Mouse (Mus musculus) myocyte (in vitro differentiated cells): ENCODE results near the gene Sstr2. TPM values are rescaled to one million over a fixed set of nuclear protein-coding genes. Genes with fewer than 3 reads are reported as not detected.
A peak's percentile ranks its signal among the peaks of the same experiment; 100 is the strongest.

Experiments
- H3K27me3 ChIP-seq: one replicate; pipeline ENCODE4 v1.6.1; 2011; ENCODE audit not compliant: control insufficient read depth, insufficient read depth, insufficient read length
- H3K36me3 ChIP-seq: one replicate; pipeline ENCODE4 v1.6.1; 2011; ENCODE audit not compliant: control insufficient read depth, insufficient read depth
- H3K4me2 ChIP-seq: one replicate; pipeline ENCODE4 v1.6.1; 2011; ENCODE audit warnings: low read depth, control low read depth
- H3K4me3 ChIP-seq: one replicate; pipeline ENCODE4 v1.5.1; 2011; ENCODE audit warnings: mild to moderate bottlenecking, control low read depth, moderate library complexity
- H3K79me2 ChIP-seq: one replicate; pipeline ENCODE4 v1.6.1; 2011; ENCODE audit not compliant: control insufficient read depth, insufficient read depth
- H3ac ChIP-seq: one replicate; pipeline ENCODE4 v1.6.1; 2011; ENCODE audit not compliant: control insufficient read depth, insufficient read length
- CEBPB ChIP-seq: IDR thresholded peaks from 2 replicates; pipeline ENCODE4 v1.6.1; 2011; ENCODE audit warnings: mild to moderate bottlenecking, moderate library complexity; ENCODE audit not compliant: poor library complexity, insufficient read depth, severe bottlenecking
- E2F4 ChIP-seq: IDR thresholded peaks from one replicate; pipeline ENCODE4 v1.6.1; 2011; ENCODE audit warnings: mild to moderate bottlenecking, control low read depth, moderate library complexity; ENCODE audit not compliant: insufficient read depth
- MAX ChIP-seq: IDR thresholded peaks from one replicate; pipeline ENCODE4 v1.6.1; 2011; ENCODE audit warnings: low read depth, mild to moderate bottlenecking, control low read depth
- MYOD1 ChIP-seq, 3 experiments: IDR thresholded peaks; one replicate each; pipeline ENCODE4 v1.6.1; 2011; ENCODE audit warnings: control low read depth in 2 of 3, low read depth in 2 of 3, mild to moderate bottlenecking in 2 of 3, moderate library complexity in 1 of 3; ENCODE audit not compliant: insufficient read length in 2 of 3, control insufficient read depth in 1 of 3
- MYOG ChIP-seq, 3 experiments: IDR thresholded peaks; one replicate each; pipeline ENCODE4 v1.6.1; 2011; ENCODE audit warnings: control low read depth in 2 of 3, low read depth in 2 of 3, mild to moderate bottlenecking in 2 of 3; ENCODE audit not compliant: insufficient read length in 2 of 3, control insufficient read depth in 1 of 3, insufficient read depth in 1 of 3
- POLR2A ChIP-seq: IDR thresholded peaks from one replicate; pipeline ENCODE4 v1.6.1; 2011; ENCODE audit warnings: low read depth, mild to moderate bottlenecking, control low read depth, moderate library complexity; ENCODE audit not compliant: insufficient read length
- POLR2AphosphoS2 ChIP-seq: IDR thresholded peaks from one replicate; pipeline ENCODE4 v1.6.1; 2011; ENCODE audit warnings: low read depth, control low read depth; ENCODE audit not compliant: insufficient read length
- REST ChIP-seq: IDR thresholded peaks from one replicate; pipeline ENCODE4 v1.6.1; 2011; ENCODE audit warnings: mild to moderate bottlenecking, control low read depth, moderate library complexity; ENCODE audit not compliant: insufficient read depth, insufficient read length
- SRF ChIP-seq: IDR thresholded peaks from one replicate; pipeline ENCODE4 v1.6.1; 2011; ENCODE audit warnings: low read depth; ENCODE audit not compliant: control insufficient read depth, insufficient read length
- TCF12 ChIP-seq: IDR thresholded peaks from one replicate; pipeline ENCODE4 v1.6.1; 2011; ENCODE audit warnings: mild to moderate bottlenecking, control low read depth; ENCODE audit not compliant: poor library complexity, insufficient read depth, severe bottlenecking
- TCF3 ChIP-seq: IDR thresholded peaks from one replicate; pipeline ENCODE4 v1.6.1; 2011; ENCODE audit warnings: low read depth, control low read depth; ENCODE audit not compliant: insufficient read length
- USF1 ChIP-seq: IDR thresholded peaks from one replicate; pipeline ENCODE4 v1.6.1; 2011; ENCODE audit warnings: low read depth, mild to moderate bottlenecking, control low read depth, moderate library complexity
- polyA plus RNA-seq: library from polyadenylated mRNA; unstranded; fragments of >200 nt; fragmentation: generic; extraction: Trizol; gene quantifications from one replicate; pipeline ENCODE4 v1.2.1, GENCODE M21; 2012; ENCODE audit warnings: missing spikeins

Sstr2 gene
- polyA plus RNA-seq, 1 experiment, result 5.3 TPM

- TF ChIP-seq TCF12, result no peak
- TF ChIP-seq CEBPB, result no peak
- no peak for TF ChIP-seq POLR2A
- no peak overlapping the region for H3K4me3 ChIP-seq
- H3K36me3 ChIP-seq, result peaks cover 10% of the 10 kb centered on the region
- no peak overlapping the region for H3K4me2 ChIP-seq
- H3K79me2 ChIP-seq, result peaks cover 69% of the 10 kb centered on the region
- H3ac ChIP-seq, result no peak overlapping the region
- no peaks in the 10 kb centered on the region for H3K27me3 ChIP-seq
These were observed 48.6 kb downstream of the Sstr2 start for GRCm38 (mm10) chr11:113667704-113668103.

- Histone ChIP-seq H3K4me2 (no peak overlapping the region), H3K4me3 (no peak overlapping the region), H3K79me2 (peaks cover 77% of the 10 kb centered on the region), H3ac (no peak overlapping the region), H3K36me3 (peaks cover 16% of the 10 kb centered on the region), H3K27me3 (no peaks in the 10 kb centered on the region)
- TF ChIP-seq E2F4, result no peak
- no peak for TF ChIP-seq MAX
- TF ChIP-seq POLR2AphosphoS2, result no peak
- TF ChIP-seq POLR2A, result no peak
- TF ChIP-seq TCF3, result no peak
- no peak for TF ChIP-seq CEBPB
- TF ChIP-seq REST, result no peak
- no peak for TF ChIP-seq USF1
- TF ChIP-seq MYOG (IDR thresholded peaks at IDR 0.05; ENCODE audit: control insufficient read depth in 1 of 3, insufficient read depth in 1 of 3, insufficient read length in 2 of 3, low read depth in 2 of 3), result no peak
- no peak for TF ChIP-seq MYOD1 (IDR thresholded peaks at IDR 0.05; ENCODE audit: control insufficient read depth in 1 of 3, insufficient read length in 2 of 3, low read depth in 2 of 3)
- no peak for TF ChIP-seq TCF12
- TF ChIP-seq SRF, result no peak
These were observed 49.7 kb downstream of the Sstr2 start for GRCm38 (mm10) chr11:113668857-113669256.

GRCm38 (mm10) chr11:113669711-113670110 is 50.6 kb downstream of the Sstr2 start:
- Histone ChIP-seq H3K4me2 (no peak overlapping the region), H3ac (no peak overlapping the region), H3K79me2 (peaks cover 80% of the 10 kb centered on the region), H3K36me3 (peaks cover 16% of the 10 kb centered on the region), H3K27me3 (no peaks in the 10 kb centered on the region), H3K4me3 (no peak overlapping the region)
- no peak for TF ChIP-seq POLR2A
- no peak for TF ChIP-seq TCF3
- no peak for TF ChIP-seq CEBPB
- no peak for TF ChIP-seq MAX
- TF ChIP-seq POLR2AphosphoS2, result no peak
- no peak for TF ChIP-seq SRF
- TF ChIP-seq MYOD1 (IDR thresholded peaks at IDR 0.05; ENCODE audit: control insufficient read depth in 1 of 3, insufficient read length in 2 of 3, low read depth in 2 of 3), result no peak
- TF ChIP-seq MYOG (IDR thresholded peaks at IDR 0.05; ENCODE audit: control insufficient read depth in 1 of 3, insufficient read depth in 1 of 3, insufficient read length in 2 of 3, low read depth in 2 of 3), result no peak

- peaks cover 98% of the 10 kb centered on the region for H3K79me2 ChIP-seq
- no peaks in the 10 kb centered on the region for H3K27me3 ChIP-seq
- H3K4me2 ChIP-seq, result peak overlapping the region; percentile 12
- H3K4me3 ChIP-seq, result no peak overlapping the region
- H3ac ChIP-seq, result no peak overlapping the region
- peaks cover 20% of the 10 kb centered on the region for H3K36me3 ChIP-seq
- TF ChIP-seq CEBPB (no peak), USF1 (no peak), SRF (no peak), MYOG (IDR thresholded peaks at IDR 0.05; ENCODE audit: control insufficient read depth in 1 of 3, insufficient read depth in 1 of 3, insufficient read length in 2 of 3, low read depth in 2 of 3) (no peak), MYOD1 (IDR thresholded peaks at IDR 0.05; ENCODE audit: control insufficient read depth in 1 of 3, insufficient read length in 2 of 3, low read depth in 2 of 3) (no peak), TCF3 (no peak), MAX (no peak), TCF12 (no peak), REST (no peak), POLR2A (no peak), E2F4 (no peak), POLR2AphosphoS2 (no peak)
These were observed 54.5 kb downstream of the Sstr2 start for GRCm38 (mm10) chr11:113673614-113674013.

- H3K79me2 ChIP-seq, result peaks cover 98% of the 10 kb centered on the region
- no peak overlapping the region for H3ac ChIP-seq
- peaks cover 20% of the 10 kb centered on the region for H3K36me3 ChIP-seq
- no peak overlapping the region for H3K4me3 ChIP-seq
- no peaks in the 10 kb centered on the region for H3K27me3 ChIP-seq
- no peak overlapping the region for H3K4me2 ChIP-seq
- no peak for TF ChIP-seq MYOG (IDR thresholded peaks at IDR 0.05; ENCODE audit: control insufficient read depth in 1 of 3, insufficient read depth in 1 of 3, insufficient read length in 2 of 3, low read depth in 2 of 3)
- no peak for TF ChIP-seq REST
- TF ChIP-seq SRF, result no peak
- no peak for TF ChIP-seq CEBPB
- no peak for TF ChIP-seq TCF3
- no peak for TF ChIP-seq USF1
- no peak for TF ChIP-seq POLR2A
- TF ChIP-seq MAX, result no peak
- no peak for TF ChIP-seq E2F4
- TF ChIP-seq POLR2AphosphoS2, result no peak
- no peak for TF ChIP-seq TCF12
- no peak for TF ChIP-seq MYOD1 (IDR thresholded peaks at IDR 0.05; ENCODE audit: control insufficient read depth in 1 of 3, insufficient read length in 2 of 3, low read depth in 2 of 3)
These were observed 55.5 kb downstream of the Sstr2 start for GRCm38 (mm10) chr11:113674595-113674994.

Other genes starting within 250 kb of the Sstr2 start
- gene Cog1, start 29.8 kb downstream of the Sstr2 start, polyA plus RNA-seq, result 25.6 TPM
- gene Slc39a11, start 30.7 kb downstream of the Sstr2 start, polyA plus RNA-seq, result 15.7 TPM
- gene Fam104a, start 64.8 kb downstream of the Sstr2 start, polyA plus RNA-seq, result 45.8 TPM
- 10.6 TPM for gene D11Wsu47e, start 65.1 kb downstream of the Sstr2 start, polyA plus RNA-seq
- 0.06 TPM for gene Cpsf4l, start 90.7 kb downstream of the Sstr2 start, polyA plus RNA-seq
- 13.3 TPM for gene Cdc42ep4, start 132.5 kb downstream of the Sstr2 start, polyA plus RNA-seq